Mouse (Mus musculus) adrenal gland, postnatal 25 days (tissue): Measurements from ENCODE around the gene Erc2. TPM values are rescaled to one million over a fixed set of nuclear protein-coding genes. Genes with fewer than 3 reads are reported as not detected.

Source experiments
- DNase-seq: peaks from one replicate; pipeline ENCODE4 v3.0.0; 2021; ENCODE audit warnings: mixed read lengths
- total RNA-seq: library from RNA; stranded (reverse); gene quantifications from 2 replicates; pipeline ENCODE4 v1.2.3, GENCODE M21; 2021

Erc2 gene
- total RNA-seq, 1 experiment from 2014 or later: 15.2 TPM

DNA sequence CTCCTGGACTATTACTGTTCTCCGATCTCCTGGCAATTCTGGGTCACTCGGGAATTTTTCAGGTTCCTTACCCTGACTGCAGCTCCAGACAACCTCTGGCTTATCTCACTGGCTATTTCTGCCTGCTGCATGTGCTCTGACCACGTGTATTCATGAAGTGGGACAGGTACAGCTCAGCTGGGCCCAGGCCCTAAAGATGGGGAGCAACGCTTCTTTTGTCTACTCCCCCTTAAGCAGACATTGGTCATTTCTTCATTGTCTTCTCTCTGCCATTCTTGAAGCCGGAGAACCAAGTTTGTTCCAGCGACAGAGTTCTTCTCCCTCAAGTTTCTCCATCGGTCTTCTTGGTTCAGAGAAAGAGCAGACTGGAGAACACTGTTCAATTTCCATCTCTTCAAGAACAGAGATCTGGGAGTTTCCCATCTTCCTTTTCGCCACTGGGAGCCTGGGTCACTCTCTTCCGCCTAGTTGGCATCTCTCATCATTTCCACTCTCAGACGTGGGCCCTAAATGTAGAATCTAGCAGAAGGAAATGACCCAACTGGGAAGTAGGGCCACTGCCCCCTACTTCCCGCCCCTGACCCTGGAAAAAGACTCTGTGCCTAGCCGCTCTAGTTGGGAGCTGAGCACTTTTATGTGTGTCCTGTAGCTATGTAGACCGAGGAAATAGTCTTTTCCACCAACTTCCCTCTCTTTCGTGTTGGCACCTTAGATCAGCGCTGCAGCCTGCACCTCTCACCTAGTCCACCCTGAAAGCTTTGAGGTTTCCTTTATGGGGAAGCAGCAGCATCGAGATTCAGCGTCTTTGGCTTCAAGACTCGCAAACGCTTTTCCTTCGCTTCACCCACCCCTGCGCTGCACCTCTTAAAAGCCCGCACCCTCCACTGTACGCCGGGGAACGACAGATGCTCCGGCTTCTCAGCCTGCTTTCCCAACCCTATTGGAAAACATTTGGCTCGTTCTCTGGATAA, 886.3 kb downstream of the Erc2 start:
- no peak for DNase-seq

GRCm38 (mm10) chr14:28509441-28510340, 887.5 kb downstream of the Erc2 start:
- peak; percentile 36 for DNase-seq

DNA sequence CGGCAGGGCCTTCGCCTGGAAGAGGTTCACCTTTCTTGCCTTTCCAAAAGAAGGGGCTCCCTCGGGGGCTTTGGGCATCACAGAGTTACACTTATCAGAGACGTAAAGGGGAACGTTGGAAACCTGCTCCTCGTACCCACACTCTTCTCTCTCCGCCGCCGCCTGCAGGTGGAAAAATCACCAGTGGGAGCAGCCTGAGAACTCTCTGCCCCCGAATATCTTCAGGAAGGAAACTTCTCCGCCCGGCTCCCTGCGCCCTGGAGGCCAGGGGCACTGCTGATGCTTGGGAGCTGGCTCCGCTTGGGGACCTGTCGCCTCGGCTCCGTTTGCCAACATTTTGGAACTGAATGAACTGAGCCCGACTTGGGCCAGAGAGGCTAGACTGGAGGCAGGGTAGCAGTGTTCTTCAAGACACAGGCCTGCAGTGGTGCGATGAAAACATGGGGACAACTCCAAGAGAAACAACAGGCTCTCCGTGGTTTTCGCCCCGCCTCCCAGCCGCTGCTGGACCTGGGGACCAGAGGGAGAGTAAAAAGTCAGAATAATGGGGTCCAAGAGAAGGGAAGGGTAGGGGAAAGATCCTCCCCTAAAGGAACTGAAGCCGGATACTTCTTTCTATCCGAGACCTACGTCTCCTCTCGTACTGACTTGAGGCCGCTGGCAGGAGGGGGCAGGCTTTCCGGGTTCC, 888.3 kb downstream of the Erc2 start:
- peak; percentile 33 for DNase-seq

DNA sequence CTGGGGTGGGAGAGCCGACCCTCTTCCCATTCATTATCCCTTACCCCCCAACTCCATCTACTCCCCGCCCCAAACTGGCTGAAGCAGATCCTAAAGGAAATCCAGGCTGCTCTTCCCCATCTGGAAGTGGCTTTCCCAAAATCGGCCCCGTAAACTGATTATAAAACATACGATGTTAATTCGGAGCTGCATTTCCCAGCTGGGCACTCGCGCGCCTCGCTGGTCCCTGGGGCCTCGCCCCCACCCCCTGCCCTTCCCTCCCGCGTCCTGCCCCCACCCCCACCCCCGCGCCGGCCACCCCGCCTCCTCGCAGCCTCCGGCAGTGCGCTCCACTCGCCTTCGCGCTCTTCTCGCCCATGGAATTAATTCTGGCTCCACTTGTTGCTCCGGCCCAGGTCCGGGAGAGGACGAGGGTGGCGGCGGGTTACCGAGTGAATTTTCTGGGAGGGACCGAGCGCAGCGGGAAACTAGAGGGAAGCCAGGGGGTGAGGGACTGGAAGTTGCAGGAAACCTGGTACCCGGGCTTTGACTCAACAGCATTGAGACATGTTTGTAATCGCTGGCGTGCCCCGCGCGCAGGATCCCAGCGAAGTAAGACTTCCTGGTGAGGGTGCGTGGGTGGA, 888.9 kb downstream of the Erc2 start:
- no peak for DNase-seq

GRCm38 (mm10) chr14:28512805-28513590, 890.8 kb downstream of the Erc2 start:
- no peak for DNase-seq

DNA sequence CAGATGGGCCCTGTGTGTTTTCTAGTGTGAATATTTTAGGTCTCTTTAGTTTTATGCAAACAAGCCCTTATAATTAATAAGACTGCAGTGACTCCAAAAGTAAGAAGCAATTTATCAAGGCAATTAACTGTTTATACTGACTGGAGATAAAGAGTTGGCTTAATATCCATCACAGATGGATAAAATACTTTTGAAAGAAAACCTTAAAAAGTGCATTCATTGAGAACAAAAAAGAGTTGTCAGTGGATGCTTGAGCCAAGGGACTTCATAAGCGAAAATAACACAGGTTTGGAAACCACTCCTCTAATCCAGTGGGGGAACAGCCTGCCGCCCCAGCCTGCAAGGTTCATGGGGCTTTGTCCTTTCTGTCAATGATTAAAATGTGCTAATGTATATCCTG, 891.9 kb downstream of the Erc2 start:
- DNase-seq: no peak

DNA sequence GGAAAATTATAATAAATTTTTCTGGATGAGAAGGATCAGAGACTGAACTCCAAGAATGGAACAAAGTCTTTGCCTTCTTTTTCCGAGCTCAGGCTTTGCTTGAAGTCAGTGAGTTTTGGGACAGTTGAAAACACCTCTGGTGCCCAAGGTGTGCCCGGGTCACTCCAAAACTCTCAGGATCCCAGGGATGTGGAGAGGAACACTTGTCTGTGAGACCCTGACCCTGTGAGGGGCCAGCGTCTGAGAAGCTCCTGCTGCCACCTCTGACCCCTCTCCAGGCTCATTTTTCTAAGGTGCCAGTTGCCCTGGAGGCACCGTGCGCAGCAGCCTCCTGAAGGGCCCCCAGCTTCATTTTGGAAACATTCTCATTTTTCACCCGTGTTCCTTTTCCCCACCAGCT, 893.1 kb downstream of the Erc2 start:
- DNase-seq: no peak

DNA sequence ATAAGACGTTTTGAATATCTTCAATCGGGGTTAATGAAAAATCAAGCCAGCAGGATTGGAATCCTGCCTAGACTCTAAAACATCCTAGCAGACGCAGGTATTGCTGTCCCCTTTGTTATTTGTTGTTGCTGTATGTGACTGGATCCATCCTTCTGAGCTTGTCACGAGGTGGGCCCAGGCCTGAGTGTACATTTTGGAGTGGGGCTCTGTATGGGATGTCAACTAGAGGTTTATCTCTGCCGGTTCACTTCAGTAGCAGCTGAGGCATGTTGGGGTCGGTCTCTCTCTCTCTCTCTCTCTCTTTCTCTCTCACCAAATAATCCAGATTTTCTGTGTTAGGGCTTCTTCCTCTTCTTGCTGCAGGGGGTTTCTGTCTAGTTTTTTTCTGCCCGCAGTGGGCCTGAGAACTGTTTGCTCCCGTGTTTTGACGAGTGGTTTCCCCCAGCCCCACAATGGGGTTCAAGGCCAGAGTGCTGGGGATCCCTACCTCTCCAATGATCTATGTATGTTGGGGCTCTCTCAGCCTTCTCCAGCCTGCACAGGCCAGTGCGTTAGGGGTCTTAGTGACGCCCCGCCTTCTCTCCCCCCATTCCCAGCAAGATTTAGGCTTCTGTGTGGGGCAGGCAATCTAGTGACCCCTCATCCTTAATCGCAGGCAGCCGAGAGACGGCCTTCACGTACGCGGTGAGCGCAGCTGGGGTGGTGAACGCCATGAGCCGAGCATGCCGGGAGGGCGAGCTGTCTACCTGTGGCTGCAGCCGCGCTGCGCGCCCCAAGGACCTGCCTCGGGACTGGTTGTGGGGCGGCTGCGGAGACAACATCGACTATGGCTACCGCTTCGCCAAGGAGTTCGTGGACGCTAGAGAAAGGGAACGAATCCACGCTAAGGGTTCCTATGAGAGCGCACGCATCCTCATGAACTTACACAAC, 895.7 kb downstream of the Erc2 start:
- DNase-seq: no peak

DNA sequence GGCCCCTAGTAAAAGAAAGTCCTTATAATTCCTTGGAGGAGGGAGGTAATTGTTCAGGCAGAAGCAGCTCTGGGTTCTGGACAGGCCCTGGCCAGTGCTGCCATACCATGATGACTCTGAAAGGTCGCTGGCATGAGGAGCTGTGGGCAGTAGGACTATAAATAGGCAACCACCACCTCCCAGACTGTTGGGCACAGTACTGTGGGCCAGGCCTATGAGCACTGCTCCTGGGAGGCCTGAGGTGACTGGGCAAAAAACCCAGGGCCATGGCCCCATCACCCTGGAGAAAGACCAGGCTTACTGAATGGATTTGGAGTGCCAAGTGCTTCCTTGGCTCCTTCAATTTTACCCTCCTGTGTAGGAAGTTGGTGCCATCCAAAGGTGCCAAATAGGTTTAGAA, 898.9 kb downstream of the Erc2 start:
- no peak for DNase-seq

- no peak for DNase-seq
These were observed 900.4 kb downstream of the Erc2 start for GRCm38 (mm10) chr14:28522611-28523010.

- DNase-seq: no peak
These were observed 903.3 kb downstream of the Erc2 start for GRCm38 (mm10) chr14:28525566-28525965.

Other genes with a start within 250 kb of the Erc2 start
- gene Fam208a, start 193.6 kb upstream of the Erc2 start, total RNA-seq: 27.8 and 28.2 TPM in 2 replicates
- 11.7 and 12.0 TPM in 2 replicates for gene Ccdc66, start 114.0 kb upstream of the Erc2 start, total RNA-seq